Mouse (Mus musculus) G1E-ER4 (cell line): ENCODE data around the gene Adprhl1. TPM values are rescaled to one million over a fixed set of nuclear protein-coding genes. Genes with fewer than 3 reads are reported as not detected.

Experiments used
- GATA1 ChIP-seq: IDR thresholded peaks from one replicate; pipeline ENCODE4 v1.8.0; 2012; ENCODE audit warnings: low read length, inconsistent platforms
- polyA plus RNA-seq: library from polyadenylated mRNA; stranded (reverse); fragments of >175 nt; gene quantifications from 2 replicates; pipeline ENCODE4 v1.2.3, GENCODE M21; 2012

Gene Adprhl1
- 0.03 TPM in 1 of 2 replicates, not detected in the other for polyA plus RNA-seq

DNA sequence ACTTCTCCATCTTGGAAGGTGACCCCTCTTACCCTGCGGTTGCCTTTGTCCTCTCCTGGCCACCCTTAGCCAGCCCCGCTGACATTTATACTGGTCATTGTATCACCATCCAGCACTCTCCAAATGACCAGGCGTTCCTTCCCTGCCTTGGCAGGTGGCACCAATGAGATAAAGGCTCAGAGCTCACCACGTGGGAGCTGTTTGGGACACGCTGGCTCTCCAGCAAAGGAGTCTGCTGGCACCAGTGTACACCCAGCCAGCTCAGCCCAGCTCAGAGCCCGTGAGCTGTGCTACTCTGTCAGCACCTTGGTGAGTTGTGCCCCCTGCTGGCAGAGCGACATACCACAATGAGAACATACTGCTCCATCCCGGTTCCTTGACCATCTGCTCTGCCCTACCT lies at the start of gene Adprhl1:
TSS of gene Adprhl1 (minus strand) at position 144 of the 400 bp plus-strand sequence.
- no peak for TF ChIP-seq GATA1

DNA sequence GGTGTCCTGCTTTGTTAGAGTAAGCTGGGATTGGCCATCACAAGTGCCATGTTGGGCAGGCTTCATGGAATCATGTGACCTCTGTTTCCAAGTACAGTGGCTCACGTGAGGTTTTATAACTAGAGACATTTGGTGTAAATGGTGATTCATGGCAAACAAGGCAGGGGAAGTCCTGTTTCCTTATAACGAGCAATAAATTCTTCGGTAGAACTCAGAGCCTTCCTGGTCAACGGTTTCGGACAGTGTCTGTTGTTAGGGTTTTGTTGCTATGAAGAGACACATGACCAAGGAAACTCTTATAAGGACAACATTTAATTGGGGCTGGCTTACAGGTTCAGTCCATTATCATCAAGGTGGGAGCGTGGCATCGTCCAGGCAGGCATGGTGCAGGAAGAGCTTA lies 47.1 kb upstream of the Adprhl1 start:
- TF ChIP-seq GATA1 = no peak

DNA sequence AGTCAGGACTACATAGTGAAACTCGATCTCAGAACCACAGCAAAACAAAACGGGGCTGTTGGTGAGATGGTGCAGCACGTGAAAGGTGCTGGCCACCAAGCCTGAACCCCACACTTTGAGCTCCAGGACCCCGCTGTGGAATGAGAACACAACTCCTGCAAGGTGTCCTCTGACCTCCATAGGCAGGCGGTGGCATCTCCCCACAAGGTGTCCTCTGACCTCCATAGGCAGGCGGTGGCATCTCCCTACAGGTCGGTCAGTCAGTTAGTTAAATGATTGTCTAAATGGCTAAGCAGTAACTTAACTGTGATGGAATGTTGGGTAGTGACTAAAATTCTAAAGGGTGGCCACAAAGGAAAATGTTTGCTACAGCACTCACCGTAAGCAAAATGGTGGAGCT lies 45.6 kb upstream of the Adprhl1 start:
- no peak for TF ChIP-seq GATA1

DNA sequence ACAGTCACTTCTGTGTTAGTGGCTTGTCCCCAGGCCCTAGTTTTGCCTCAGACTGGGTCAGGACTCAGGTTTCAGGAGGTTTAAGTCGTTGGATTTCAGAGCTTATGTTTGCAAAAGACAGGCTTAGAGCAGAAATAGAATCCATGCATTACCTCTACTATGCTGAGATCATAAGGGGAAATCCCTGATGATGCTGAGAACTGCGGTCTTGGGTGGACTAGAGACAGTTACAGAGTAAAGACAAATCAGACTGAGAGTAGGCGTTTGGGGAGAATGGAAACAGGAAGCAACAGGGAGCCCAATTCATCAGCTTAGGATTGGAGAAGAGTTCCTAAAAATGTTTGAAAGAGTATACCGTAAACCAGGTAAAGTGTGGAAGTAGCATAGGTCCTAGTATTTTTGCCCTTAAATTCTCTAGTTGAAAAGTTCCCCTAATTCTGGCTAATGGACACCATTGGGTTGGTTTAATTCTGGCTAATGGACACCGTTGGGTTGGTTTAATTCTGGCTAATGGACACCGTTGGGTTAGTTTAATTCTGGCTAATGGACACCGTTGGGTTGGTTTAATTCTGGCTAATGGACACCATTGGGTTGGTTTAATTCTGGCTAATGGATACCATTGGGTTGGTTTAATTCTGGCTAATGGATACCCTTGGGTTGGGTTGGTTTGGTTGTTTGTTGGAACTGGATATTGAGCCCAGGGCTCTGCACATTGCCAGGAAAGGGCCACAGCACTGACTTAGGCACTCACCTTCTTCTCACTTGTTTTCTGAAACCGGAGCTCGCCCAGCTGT lies 39.9 kb upstream of the Adprhl1 start:
- TF ChIP-seq GATA1 = no peak

DNA sequence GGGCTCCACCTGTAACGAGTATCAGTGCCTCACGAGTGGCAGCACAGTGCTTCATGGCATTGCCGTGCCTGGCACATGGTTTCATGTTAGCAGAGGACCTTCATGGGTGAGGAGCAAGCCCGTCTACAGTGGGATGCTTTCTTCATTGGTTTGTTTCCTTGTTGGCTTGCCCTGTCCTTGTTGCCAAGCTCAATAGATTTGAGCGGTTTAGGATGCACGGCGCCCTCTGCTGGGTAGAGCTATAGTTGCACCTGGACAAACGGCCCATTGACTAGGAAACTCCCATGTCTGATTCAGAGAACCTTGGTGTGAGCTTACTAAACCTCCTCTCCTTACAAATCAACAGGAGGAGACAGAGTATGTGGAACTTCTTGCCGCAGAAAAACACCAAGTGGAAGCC lies 38.4 kb upstream of the Adprhl1 start:
- no peak for TF ChIP-seq GATA1

DNA sequence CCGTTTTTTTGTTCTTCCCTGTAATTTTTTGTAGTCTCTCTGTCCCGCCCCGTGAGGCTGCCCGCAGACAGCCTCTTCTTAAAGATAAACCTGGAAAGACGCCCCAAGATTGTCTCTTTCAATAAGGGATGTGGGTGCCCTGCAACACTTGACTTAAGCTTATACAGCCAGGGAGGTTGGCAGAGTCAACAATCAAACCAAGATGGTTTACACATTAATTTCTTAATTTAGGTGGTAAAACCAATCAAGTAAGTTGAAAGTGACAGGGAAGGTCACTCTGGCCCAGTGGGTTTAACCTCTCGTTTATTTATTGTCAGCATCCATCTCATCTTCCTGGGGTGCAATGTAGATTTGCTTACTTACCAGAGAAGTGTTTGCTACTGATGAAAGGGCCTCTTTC lies 34.7 kb upstream of the Adprhl1 start:
- no peak for TF ChIP-seq GATA1

- no peak for TF ChIP-seq GATA1
Measured at GRCm38 (mm10) chr8:13287692-13288623, 34.0 kb upstream of the Adprhl1 start, which contains the start of the genes Dcun1d2 and Tmco3. Gene Dcun1d2 (minus strand): TSS chr8:13288131. Gene Tmco3 (plus strand): TSS chr8:13288190.

DNA sequence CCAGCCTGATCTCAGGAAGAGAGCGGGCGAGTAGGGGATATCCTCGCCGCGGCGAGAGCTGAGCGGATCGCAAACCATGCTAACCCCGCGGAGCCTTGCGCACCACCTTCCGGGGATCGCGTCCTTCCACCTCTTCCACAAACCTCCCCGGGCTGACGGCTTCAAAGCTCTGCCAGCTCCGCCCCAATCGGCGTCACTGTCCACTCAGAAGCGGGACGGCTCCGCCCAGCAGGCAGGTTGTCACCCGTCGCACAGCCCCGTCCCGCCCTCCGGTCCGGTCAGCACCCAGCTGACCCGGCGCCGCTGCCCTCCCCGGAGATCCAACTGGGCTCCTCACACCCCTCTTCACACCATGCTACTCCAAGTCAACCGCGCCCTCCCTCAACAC lies 33.3 kb upstream of the Adprhl1 start:
- no peak for TF ChIP-seq GATA1

GRCm38 (mm10) chr8:13283200-13283599 lies 29.2 kb upstream of the Adprhl1 start:
- TF ChIP-seq GATA1 = no peak

DNA sequence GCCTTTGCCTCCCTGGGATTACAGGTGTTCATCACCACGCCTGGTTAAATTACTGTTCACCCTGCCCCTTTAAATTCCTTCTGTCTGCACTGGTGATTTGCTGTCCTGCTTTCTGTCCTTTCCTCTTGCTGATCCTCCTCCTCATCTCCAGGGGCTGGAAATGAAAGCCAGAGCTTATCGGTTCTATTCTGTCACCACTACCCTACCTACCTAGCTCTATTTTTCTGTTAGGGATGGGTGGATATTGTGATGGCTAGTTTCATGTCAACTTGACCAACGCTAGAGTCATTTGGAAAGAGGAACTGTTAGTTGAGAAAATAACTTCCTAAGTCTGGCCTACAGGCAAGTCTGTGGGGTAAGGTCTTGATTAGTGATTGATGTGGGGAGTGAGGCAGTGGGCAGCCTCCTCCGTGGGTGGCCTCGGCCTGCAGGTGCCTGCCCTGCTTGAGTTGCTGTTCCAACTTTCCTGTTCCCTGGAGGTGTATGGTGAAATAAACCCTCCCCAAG lies 23.0 kb upstream of the Adprhl1 start:
- TF ChIP-seq GATA1 = no peak

GRCm38 (mm10) chr8:13272834-13273233 lies 18.9 kb upstream of the Adprhl1 start:
- no peak for TF ChIP-seq GATA1

DNA sequence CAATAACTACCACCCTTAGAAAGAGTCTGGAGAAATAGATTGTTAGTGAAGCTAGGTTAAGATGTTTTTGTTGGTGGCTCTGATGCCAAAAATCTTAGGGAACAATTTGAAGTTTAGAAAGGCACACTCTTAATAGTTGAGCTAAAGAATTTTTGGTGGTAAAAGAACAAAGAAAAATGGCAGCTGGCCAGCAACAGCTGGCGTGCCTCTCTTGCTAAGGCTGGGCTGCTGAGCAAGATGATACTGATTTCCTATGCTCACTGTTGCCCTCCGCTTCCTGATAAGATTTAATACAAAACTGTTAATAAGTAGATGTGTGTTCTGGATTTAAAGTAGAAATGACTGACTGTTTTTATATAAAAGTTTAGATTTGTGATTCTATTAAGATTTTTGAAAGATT lies 13.6 kb upstream of the Adprhl1 start:
- no peak for TF ChIP-seq GATA1

DNA sequence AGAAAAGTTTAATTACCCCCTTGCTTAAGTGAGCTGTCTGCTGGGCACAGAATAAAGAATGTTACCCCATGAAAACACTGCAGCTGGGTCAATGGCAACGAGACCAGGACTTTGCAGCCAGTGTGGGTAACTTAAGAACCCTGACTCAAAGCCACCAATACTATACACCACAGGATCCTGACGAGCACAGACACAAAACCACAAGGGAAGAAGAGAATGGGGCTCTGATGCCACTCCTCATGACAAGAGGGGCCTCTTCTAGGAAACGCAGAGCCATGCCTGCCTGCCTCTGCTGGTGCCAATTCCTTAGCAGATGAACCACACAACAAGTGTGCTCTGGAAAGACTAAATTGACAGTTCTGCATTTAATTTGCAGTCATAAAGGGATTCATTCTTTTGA lies 9.4 kb upstream of the Adprhl1 start:
- TF ChIP-seq GATA1 = no peak

GRCm38 (mm10) chr8:13253413-13253812 lies 549 bp downstream of the Adprhl1 start:
- TF ChIP-seq GATA1 = no peak

DNA sequence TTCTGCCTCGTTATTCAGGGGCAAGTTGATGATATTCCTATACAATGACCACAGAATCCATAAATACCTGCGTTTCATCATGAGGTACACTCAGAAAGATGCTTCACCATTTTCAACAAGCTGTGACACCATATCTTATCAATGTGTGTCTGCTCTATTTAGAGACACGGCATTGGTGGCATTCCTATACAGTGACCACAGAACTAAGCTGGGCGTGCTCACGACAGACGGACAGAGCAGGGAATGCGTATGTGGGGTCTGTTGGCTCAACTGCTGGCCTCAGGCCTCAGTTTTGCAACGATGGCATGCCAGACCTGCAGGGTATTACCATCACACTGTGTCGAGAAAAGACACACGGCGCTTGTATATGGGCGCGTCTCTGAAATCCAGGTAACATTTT lies 1.1 kb downstream of the Adprhl1 start:
- no peak for TF ChIP-seq GATA1

DNA sequence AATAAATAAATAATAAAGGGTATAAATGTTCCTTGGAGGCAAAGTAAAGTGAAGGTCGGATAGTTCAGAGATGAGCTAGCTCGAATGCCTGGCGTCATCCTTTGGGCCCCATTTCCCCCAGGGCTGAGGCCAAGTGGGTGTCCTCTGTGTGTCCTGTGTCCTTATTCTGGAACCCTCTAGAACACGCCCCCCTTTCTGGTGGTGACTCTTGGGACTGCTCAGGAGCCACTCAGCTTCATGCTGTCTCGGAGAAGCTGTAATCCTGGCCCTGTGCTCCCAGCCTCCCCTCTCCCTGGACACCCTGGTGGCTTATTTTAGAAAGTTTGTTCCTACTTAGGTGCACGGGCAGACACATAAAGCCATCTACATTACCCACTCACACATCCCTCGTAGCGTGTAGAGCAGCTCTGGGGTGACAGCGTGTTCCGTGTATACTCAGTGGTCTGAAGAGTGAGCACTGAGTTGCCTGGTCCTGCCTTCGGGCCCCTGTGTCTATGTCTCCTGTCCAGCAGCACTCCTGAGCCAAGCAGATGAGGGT lies 9.6 kb downstream of the Adprhl1 start:
- no peak for TF ChIP-seq GATA1
